ENCODE assay signal across 13 mouse cellular contexts in the genomic region with DNA sequence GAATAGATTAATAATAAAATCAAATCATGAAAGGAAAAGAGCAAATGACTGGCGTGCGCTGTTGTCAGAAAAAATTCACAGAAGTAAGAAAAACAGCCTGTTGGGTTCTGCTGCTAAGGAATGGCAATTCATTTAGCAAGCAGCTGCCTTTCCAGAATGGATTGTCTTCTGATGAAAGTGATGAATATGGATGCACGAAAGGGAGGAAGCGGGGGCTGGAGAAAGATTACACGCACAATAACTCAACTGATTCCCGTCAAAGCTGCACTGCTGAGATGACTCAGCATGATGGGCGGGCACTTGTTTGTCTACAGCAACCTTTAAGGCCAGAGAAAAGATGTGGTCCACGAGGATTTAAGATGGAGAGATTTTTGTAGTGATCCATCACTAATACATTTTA.
A peak's percentile ranks its signal among the peaks of the same experiment; 100 is the strongest.
DNase-seq lines count a peak whose midpoint lies in the region; TF ChIP-seq lines count a peak whose summit lies in the region.
"Had no signal": no experiment of that assay in that cellular context is flagged by ENCODE, and none has a peak within 500 bp of the region (broad histone marks: within the 10 kb centered on the region; RNA-seq: fewer than 3 reads in every experiment).

No protein-coding gene starts in this region.

- TF ChIP-seq CTCF in thymus, adult 2 months (IDR thresholded peaks at IDR 0.05; ENCODE audit: borderline replicate concordance, control insufficient read depth, extremely low read depth, insufficient read depth, low read length, poor library complexity) = no peak

- intact Hi-C loops in heart, postnatal 14 days (cut with DNase I) = no loop called here

- H3K4me1 ChIP-seq in thymus, adult 2 months (replicated peaks; ENCODE audit: control insufficient read depth, insufficient read depth, low read length) = no peaks in the 10 kb centered on the region
- H3K4me1 ChIP-seq: heart, embryonic 13.5 days had no signal

- H3K4me3 ChIP-seq in thymus, adult 2 months (ENCODE audit: control insufficient read depth, insufficient read depth, low read length) = no peak overlapping the region
- H3K4me3 ChIP-seq: heart, embryonic 13.5 days; left cerebral cortex, adult 2 months; myocyte had no signal

- no peak for TF ChIP-seq POLR2A in thymus, adult 2 months (IDR thresholded peaks at IDR 0.05; ENCODE audit: control insufficient read depth, extremely low read depth, insufficient read depth, low read length, poor library complexity)

- no peaks in the 10 kb centered on the region for H3K36me3 ChIP-seq in thymus, adult 2 months (ENCODE audit: control insufficient read depth, insufficient read depth, low read length)
- H3K36me3 ChIP-seq: heart, embryonic 13.5 days had no signal

- peak; percentile 39 to 52 for DNase-seq in layer of hippocampus, adult 8-10 months (ENCODE audit: low spot score in 2 of 2)
- DNase-seq in layer of hippocampus, adult 11-12 months (ENCODE audit: low spot score) = no peak
- peak; percentile 81 for DNase-seq in brain, adult 2 months (ENCODE audit: low read depth, low spot score)
- peak; percentile 8 for DNase-seq in embryo, embryonic 11.5 days (ENCODE audit: low read depth, low spot score)
- peak; percentile 42 to 44 for DNase-seq in layer of hippocampus, postnatal 36 days
- DNase-seq in cerebellum, adult 18-20 months = no peak
- DNase-seq in thymus, adult 2 months = no peak
- DNase-seq in heart, postnatal 14 days = no peak
- DNase-seq: lung, postnatal 14 days had no signal

- 76% methylated on average over 8 of the region's 8 CpGs for whole genome bisulfite sequencing in thymus, adult 2 months

- no peaks in the 10 kb centered on the region for H3K27me3 ChIP-seq in thymus, adult 2 months (ENCODE audit: control insufficient read depth, insufficient read depth, low read length)
- H3K27me3 ChIP-seq: heart, embryonic 13.5 days had no signal

- no peak overlapping the region for H3K27ac ChIP-seq in thymus, adult 2 months (ENCODE audit: control insufficient read depth, insufficient read depth, low read length)
- H3K27ac ChIP-seq: heart, embryonic 13.5 days; left cerebral cortex, adult 2 months; stomach, postnatal 0 days had no signal

Comparison
In these comparisons a context has a peak if more than half of its experiments do, and no peak if none do; other contexts are left out.
1. DNase-seq: peak in layer of hippocampus, adult 8-10 months (2 of 2), brain, adult 2 months (single experiment), embryo, embryonic 11.5 days (single experiment) and layer of hippocampus, postnatal 36 days (2 of 2); none in layer of hippocampus, adult 11-12 months (single experiment), cerebellum, adult 18-20 months (0 of 2), thymus, adult 2 months (single experiment) and heart, postnatal 14 days (0 of 2).